Mouse (Mus musculus) intestine, postnatal 0 days (tissue): Measurements from ENCODE around the gene Gm19684. TPM values are rescaled to one million over a fixed set of nuclear protein-coding genes. Genes with fewer than 3 reads are reported as not detected.
A peak's percentile ranks its signal among the peaks of the same experiment; 100 is the strongest.
"Not testable (repeated sequence)": the region's sequence is repeated elsewhere in the genome, so short reads cannot be mapped to it uniquely, and the experiment has no call there.

Experiments
- ATAC-seq: fragments of 200-750 bp; cut with Nextera tagmentation; 2 replicates; pipeline ENCODE4 v1.8.0; 2017; ENCODE audit warnings: mild to moderate bottlenecking, moderate TSS enrichment, moderate library complexity
- H3K27ac ChIP-seq: fragments of 300-500 bp; sonication (generic); 2 replicates; pipeline ENCODE4 v1.5.1; 2014; ENCODE audit warnings: mild to moderate bottlenecking, low read depth, low read length, moderate library complexity
- H3K27me3 ChIP-seq: fragments of 300-500 bp; sonication (generic); replicated peaks from 2 replicates; pipeline ENCODE4 v1.6.1; 2014; ENCODE audit warnings: low read length, mixed read lengths; ENCODE audit not compliant: control insufficient read depth, insufficient read depth
- H3K36me3 ChIP-seq: fragments of 300-500 bp; sonication (generic); 2 replicates; pipeline ENCODE4 v1.6.1; 2014; ENCODE audit warnings: mild to moderate bottlenecking, moderate library complexity; ENCODE audit not compliant: control insufficient read depth, insufficient read depth
- H3K4me1 ChIP-seq: fragments of 300-500 bp; sonication (generic); replicated peaks from 2 replicates; pipeline ENCODE4 v1.6.1; 2014; ENCODE audit warnings: antibody characterized with exemption, low read length, mixed read lengths; ENCODE audit not compliant: control insufficient read depth, insufficient read depth
- H3K4me2 ChIP-seq: fragments of 300-500 bp; sonication (generic); replicated peaks from 2 replicates; pipeline ENCODE4 v1.6.1; 2014; ENCODE audit warnings: low read depth, mild to moderate bottlenecking, moderate library complexity
- H3K4me3 ChIP-seq: fragments of 300-500 bp; sonication (generic); 2 replicates; pipeline ENCODE4 v1.5.1; 2014; ENCODE audit warnings: low read depth, low read length
- H3K9ac ChIP-seq: fragments of 300-500 bp; sonication (generic); 2 replicates; pipeline ENCODE4 v1.6.1; 2014; ENCODE audit warnings: mild to moderate bottlenecking, low read depth, low read length
- H3K9me3 ChIP-seq: fragments of 300-500 bp; sonication (generic); 2 replicates; pipeline ENCODE4 v1.6.1; 2016; ENCODE audit warnings: mixed run types; ENCODE audit not compliant: control insufficient read depth
- CTCF ChIP-seq: sonication (generic); IDR thresholded peaks from 2 replicates; pipeline ENCODE4 v1.5.1; 2016; ENCODE audit warnings: low read depth, mild to moderate bottlenecking, control low read depth, antibody characterized with exemption, moderate library complexity
- WGBS: fragments of 180-500 bp; shearing (Covaris S2); extraction: QIAGEN DNeasy Blood & Tissue Kit; methylation state at CpG from one replicate; pipeline ENCODE4 v1.1.7; 2014; 5-methylcytosine and 5-hydroxymethylcytosine counted together
- polyA plus RNA-seq: library from polyadenylated mRNA; unstranded; fragments of >200 nt; fragmentation: Nextera tagmentation; extraction: Ambion mirVana; gene quantifications from 2 replicates; pipeline ENCODE4 v1.2.1, GENCODE M21; 2015

Gm19684 gene
- polyA plus RNA-seq, 1 experiment from 2014 or later: not detected

DNA sequence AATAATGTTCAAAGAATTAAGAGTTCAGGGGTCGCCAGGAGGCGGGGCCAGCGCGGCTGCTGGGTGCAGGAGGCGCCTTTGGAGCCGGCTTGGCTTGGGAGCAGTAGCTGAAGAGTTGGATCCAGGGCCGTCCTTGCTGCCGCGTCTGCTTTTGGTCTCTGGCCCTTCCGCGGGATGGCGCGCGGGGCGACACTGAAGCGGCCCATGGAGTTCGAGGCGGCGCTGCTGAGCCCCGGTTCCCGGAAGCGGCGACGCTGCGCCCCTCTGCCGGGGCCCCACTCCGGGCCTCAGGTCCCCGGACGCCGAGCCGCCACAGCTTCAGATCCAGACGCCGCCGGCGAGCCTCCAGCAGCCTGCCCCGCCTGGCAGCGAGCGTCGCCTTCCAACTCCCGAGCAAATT, 57.5 kb downstream of the Gm19684 start:
- Histone ChIP-seq H3K9ac (0 out of 2 replicates have a peak overlapping the region, but pooled peaks have one; percentile 13), H3K4me3 (peak overlapping the region; percentile 26), H3K4me2 (peak overlapping the region; percentile 63), H3K27ac (0 out of 2 replicates have a peak overlapping the region, but pooled peaks have one; percentile 21)
- not testable (repeated sequence) for H3K9me3 ChIP-seq, H3K36me3 ChIP-seq, H3K27me3 ChIP-seq, H3K4me1 ChIP-seq
- peak; percentile 53 for TF ChIP-seq CTCF
- under 1% methylated on average over 40 of the region's 40 CpGs for WGBS
- peak; percentile 68 for ATAC-seq

Other genes with a start within 250 kb of the Gm19684 start
- 17.2 and 18.1 TPM in 2 replicates for gene Dhx16, start 241.9 kb upstream of the Gm19684 start, polyA plus RNA-seq
- 31.5 and 32.3 TPM in 2 replicates for gene 2310061I04Rik, start 224.2 kb upstream of the Gm19684 start, polyA plus RNA-seq
- gene Atat1, start 211.6 kb upstream of the Gm19684 start, polyA plus RNA-seq: 11.0 and 11.9 TPM in 2 replicates
- gene Mrps18b, start 205.3 kb upstream of the Gm19684 start, polyA plus RNA-seq: 81.6 and 85.7 TPM in 2 replicates
- gene Ppp1r10, start 205.2 kb upstream of the Gm19684 start, polyA plus RNA-seq: 13.8 and 14.3 TPM in 2 replicates
- 84.1 and 91.1 TPM in 2 replicates for gene Abcf1, start 151.9 kb upstream of the Gm19684 start, polyA plus RNA-seq
- gene Gnl1, start 141.8 kb upstream of the Gm19684 start, polyA plus RNA-seq: 29.4 and 33.9 TPM in 2 replicates
- gene Prr3, start 141.4 kb upstream of the Gm19684 start, polyA plus RNA-seq: 9.4 and 9.6 TPM in 2 replicates
- gene H2-T24, start 101.1 kb upstream of the Gm19684 start, polyA plus RNA-seq: 1.4 and 1.5 TPM in 2 replicates
- gene H2-T23, start 88.8 kb upstream of the Gm19684 start, polyA plus RNA-seq: 68.3 and 71.7 TPM in 2 replicates
- gene H2-T22, start 78.9 kb upstream of the Gm19684 start, polyA plus RNA-seq: 19.5 and 21.2 TPM in 2 replicates
- 2.8 and 3.1 TPM in 2 replicates for gene Gm6034, start 78.7 kb upstream of the Gm19684 start, polyA plus RNA-seq
- gene Gm11127, start 63.3 kb upstream of the Gm19684 start, polyA plus RNA-seq: 84.2 and 86.5 TPM in 2 replicates
- 0.93 and 1.3 TPM in 2 replicates for gene Gm7030, start 7.7 kb downstream of the Gm19684 start, polyA plus RNA-seq
- gene Gm8909, start 46.9 kb downstream of the Gm19684 start, polyA plus RNA-seq: 28.7 and 31.1 TPM in 2 replicates
- 53.3 and 65.3 TPM in 2 replicates for gene H2-T3, start 68.6 kb downstream of the Gm19684 start, polyA plus RNA-seq
- gene Rpp21, start 136.4 kb downstream of the Gm19684 start, polyA plus RNA-seq: 103 and 110 TPM in 2 replicates
- 4.2 and 5.7 TPM in 2 replicates for gene Trim39, start 150.6 kb downstream of the Gm19684 start, polyA plus RNA-seq
- gene H2-M10.2, start 164.8 kb downstream of the Gm19684 start, polyA plus RNA-seq: not detected in 2 replicates
- not detected in 2 replicates for gene H2-M10.1, start 204.5 kb downstream of the Gm19684 start, polyA plus RNA-seq
- not detected in 2 replicates for gene H2-M10.3, start 246.7 kb downstream of the Gm19684 start, polyA plus RNA-seq